Mouse (Mus musculus) heart, adult 2 months (tissue): ENCODE results near the gene Rcc1. TPM values are rescaled to one million over a fixed set of nuclear protein-coding genes. Genes with fewer than 3 reads are reported as not detected.

Experiments used
- DNase-seq, 2 experiments: peaks; one replicate each; pipeline ENCODE4 v3.0.0; 2021
- H3K27ac ChIP-seq: fragments of 200-600 bp; 2 replicates; pipeline ENCODE4 v1.8.1; 2022
- H3K27me3 ChIP-seq: fragments of 200-500 bp; 2 replicates; pipeline ENCODE4 v1.6.1; 2012; ENCODE audit warnings: mild to moderate bottlenecking, low read length, inconsistent platforms, mixed read lengths; ENCODE audit not compliant: control insufficient read depth, insufficient read depth
- H3K36me3 ChIP-seq: fragments of 200-500 bp; 2 replicates; pipeline ENCODE4 v1.6.1; 2012; ENCODE audit warnings: low read length, inconsistent platforms; ENCODE audit not compliant: control insufficient read depth, insufficient read depth
- H3K4me1 ChIP-seq: fragments of 200-500 bp; 2 replicates; pipeline ENCODE4 v1.6.1; 2011; ENCODE audit warnings: low read length; ENCODE audit not compliant: control insufficient read depth, insufficient read depth
- H3K4me3 ChIP-seq: fragments of 200-600 bp; 2 replicates; pipeline ENCODE4 v1.8.1; 2022
- H3K79me2 ChIP-seq: fragments of 200-500 bp; replicated peaks from 2 replicates; pipeline ENCODE4 v1.6.1; 2012; ENCODE audit warnings: mild to moderate bottlenecking, inconsistent platforms, low read length, moderate library complexity, mixed read lengths; ENCODE audit not compliant: control insufficient read depth, insufficient read depth
- H3K9ac ChIP-seq: fragments of 200-500 bp; 2 replicates; pipeline ENCODE4 v1.6.1; 2012; ENCODE audit warnings: low read depth, mild to moderate bottlenecking, control low read depth, inconsistent platforms, low read length, mixed read lengths
- CTCF ChIP-seq: fragments of 200-600 bp; IDR thresholded peaks from 2 replicates; pipeline ENCODE4 v1.8.1; 2022; ENCODE audit warnings: antibody characterized with exemption, mild to moderate bottlenecking, moderate library complexity
- EP300 ChIP-seq: fragments of 200-500 bp; IDR thresholded peaks from 2 replicates; pipeline ENCODE4 v1.6.1; 2011; ENCODE audit warnings: low read depth, low read length, control low read depth; ENCODE audit not compliant: insufficient read depth
- POLR2A ChIP-seq: fragments of 200-500 bp; IDR thresholded peaks from 2 replicates; pipeline ENCODE4 v1.6.1; 2011; ENCODE audit warnings: mild to moderate bottlenecking, low read depth, low read length, control low read depth; ENCODE audit not compliant: insufficient read depth
- WGBS: fragments of 180-500 bp; shearing (Covaris S2); methylation state at CpG from one replicate; pipeline ENCODE4 v1.1.7; 2018; 5-methylcytosine and 5-hydroxymethylcytosine counted together
- intact Hi-C: fragments of 180-260 bp; cut with DNase I; formaldehyde crosslinking; loops from one replicate; pipeline ENCODE4 v1.15.1; 2025
- polyA plus RNA-seq: library from polyadenylated mRNA; depleted of rRNA; stranded (reverse); fragments of >200 nt; gene quantifications from 2 replicates; pipeline ENCODE4 v1.2.3, GENCODE M21; 2012
- total RNA-seq, 2 experiments: library from RNA; stranded (reverse); gene quantifications; 2 replicates each; pipeline ENCODE4 v1.2.3; 2021

Rcc1 gene
- total and polyA plus RNA-seq, 3 experiments: 5.1 to 7.5 (median 6.6) TPM

- Histone ChIP-seq H3K36me3 (peaks cover 10% of the 10 kb centered on the region), H3K79me2 (no peaks in the 10 kb centered on the region), H3K9ac (peak overlapping the region; percentile 99), H3K4me1 (peaks cover 5% of the 10 kb centered on the region), H3K4me3 (peak overlapping the region; percentile 78), H3K27ac (peak overlapping the region; percentile 92), H3K27me3 (no peaks in the 10 kb centered on the region)
- intact Hi-C loops: loop anchor here (2.0 to 5.0 kb wide), 4 partner anchors 44 to 160 kb away; partner anchors contain the start of genes Sesn2 and Ythdf2
- no peak for TF ChIP-seq POLR2A
- TF ChIP-seq CTCF: peak; percentile 27; the same call in 1 of the 2 replicates
- TF ChIP-seq EP300: no peak
- WGBS: under 1% methylated on average over 14 of the region's 14 CpGs
- peak; percentile 37 to 53 for DNase-seq
Observed at GRCm38 (mm10) chr4:132352739-132353138, 666 bp downstream of the Rcc1 start.

- H3K4me1 ChIP-seq: peaks cover 5% of the 10 kb centered on the region
- TF ChIP-seq POLR2A (no peak), CTCF (no peak), EP300 (no peak)
- no peak for DNase-seq
- H3K9ac ChIP-seq: no peak overlapping the region
- H3K27ac ChIP-seq: no peak overlapping the region
- peaks cover 10% of the 10 kb centered on the region for H3K36me3 ChIP-seq
- H3K79me2 ChIP-seq: no peaks in the 10 kb centered on the region
- no peaks in the 10 kb centered on the region for H3K27me3 ChIP-seq
- H3K4me3 ChIP-seq: no peak overlapping the region
- intact Hi-C loops: loop anchor here (5.0 kb wide), 3 partner anchors 46 to 161 kb away; partner anchors contain the start of genes Sesn2 and Ythdf2
- WGBS: 26% methylated on average over 1 of the region's 1 CpGs
Observed at GRCm38 (mm10) chr4:132351401-132351800, 2.0 kb downstream of the Rcc1 start.

- Histone ChIP-seq H3K4me1 (peaks cover 5% of the 10 kb centered on the region), H3K9ac (no peak overlapping the region), H3K36me3 (peaks cover 10% of the 10 kb centered on the region), H3K27ac (no peak overlapping the region), H3K27me3 (no peaks in the 10 kb centered on the region), H3K79me2 (no peaks in the 10 kb centered on the region), H3K4me3 (no peak overlapping the region)
- intact Hi-C loops: loop anchor here (5.0 kb wide), 3 partner anchors 46 to 161 kb away; partner anchors contain the start of genes Sesn2 and Ythdf2
- DNase-seq: no peak
- 94% methylated on average over 3 of the region's 3 CpGs for WGBS
- TF ChIP-seq CTCF (no peak), EP300 (no peak), POLR2A (no peak)
Observed at GRCm38 (mm10) chr4:132350854-132351253, 2.6 kb downstream of the Rcc1 start.

- Histone ChIP-seq H3K4me3 (no peak overlapping the region), H3K27ac (no peak overlapping the region), H3K27me3 (no peaks in the 10 kb centered on the region), H3K9ac (no peak overlapping the region), H3K4me1 (peaks cover 5% of the 10 kb centered on the region), H3K36me3 (peaks cover 10% of the 10 kb centered on the region), H3K79me2 (no peaks in the 10 kb centered on the region; the same call in 1 of the 2 replicates)
- TF ChIP-seq CTCF (no peak), POLR2A (no peak), EP300 (no peak)
- no peak for DNase-seq
- 84% methylated on average over 2 of the region's 2 CpGs for WGBS
- intact Hi-C loops: loop anchor here (5.0 kb wide), 3 partner anchors 47 to 162 kb away; partner anchors contain the start of genes Sesn2 and Ythdf2
Observed at GRCm38 (mm10) chr4:132350123-132350740, 3.2 kb downstream of the Rcc1 start.

- H3K27me3 ChIP-seq: no peaks in the 10 kb centered on the region
- intact Hi-C loops: loop anchor here (5.0 kb wide), 6 partner anchors 48 to 262 kb away; partner anchors contain the start of genes Sesn2 and Ythdf2
- H3K9ac ChIP-seq: no peak overlapping the region
- TF ChIP-seq EP300 (no peak), CTCF (0 out of 2 replicates have a peak, but pooled peaks have one; percentile 11), POLR2A (no peak)
- H3K4me1 ChIP-seq: peaks cover 6% of the 10 kb centered on the region
- no peak overlapping the region for H3K4me3 ChIP-seq
- H3K36me3 ChIP-seq: peaks cover 10% of the 10 kb centered on the region
- no peak for DNase-seq
- no peak overlapping the region for H3K27ac ChIP-seq
- H3K79me2 ChIP-seq: peaks cover 2% of the 10 kb centered on the region; the same call in 1 of the 2 replicates
- WGBS: 75% methylated on average over 3 of the region's 3 CpGs
Observed at GRCm38 (mm10) chr4:132349495-132350122, 3.8 kb downstream of the Rcc1 start.

GRCm38 (mm10) chr4:132346661-132347060 lies 6.7 kb downstream of the Rcc1 start:
- peaks cover 6% of the 10 kb centered on the region for H3K79me2 ChIP-seq
- H3K4me3 ChIP-seq: no peak overlapping the region
- peaks cover 5% of the 10 kb centered on the region for H3K36me3 ChIP-seq
- TF ChIP-seq CTCF (peak; percentile 26), EP300 (no peak)
- 31% methylated on average over 3 of the region's 3 CpGs for WGBS
- DNase-seq: no peak
- peaks cover 2% of the 10 kb centered on the region for H3K4me1 ChIP-seq
- intact Hi-C loops: loop anchor here (5.0 kb wide), 3 partner anchors 69 to 259 kb away; no protein-coding TSS in a partner anchor
- no peak overlapping the region for H3K9ac ChIP-seq
- no peaks in the 10 kb centered on the region for H3K27me3 ChIP-seq
- no peak overlapping the region for H3K27ac ChIP-seq
